ENCODE assay signal across 12 mouse cellular contexts in the genomic region with DNA sequence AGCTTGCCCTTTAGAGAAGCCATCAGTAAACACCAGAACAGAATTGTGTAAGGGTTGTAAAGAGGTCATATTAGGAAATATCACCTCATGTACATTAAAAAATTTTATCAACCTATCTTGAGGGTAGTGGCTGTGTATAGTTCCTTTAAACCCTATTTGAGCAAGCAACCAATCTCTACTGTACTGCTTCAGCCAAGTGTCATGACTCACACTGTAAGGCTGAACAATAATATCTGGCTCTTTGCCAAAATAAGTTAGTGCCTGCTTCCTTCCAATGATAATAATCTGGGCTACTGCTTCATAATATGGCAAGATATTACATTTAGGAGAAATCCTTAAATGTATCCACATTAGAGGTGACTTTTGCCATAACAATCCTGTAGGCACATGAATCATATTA. TPM values are rescaled to one million over a fixed set of nuclear protein-coding genes. Genes with fewer than 3 reads are reported as not detected.
"Had no signal": no experiment of that assay in that cellular context is flagged by ENCODE, and none has a peak within 500 bp of the region (broad histone marks: within the 10 kb centered on the region; RNA-seq: fewer than 3 reads in every experiment).

No protein-coding gene starts in this region.

RNA-seq across cellular contexts. Expression of a gene that starts 38.0 kb away (rescaled TPM):
- total RNA-seq: neutrophil, adult 5-6 weeks had no signal
- polyA plus RNA-seq: neural tube, embryonic 13.5 days; neural tube, embryonic 14.5 days; neural tube, embryonic 15.5 days; small intestine, adult 2 months; stomach, embryonic 14.5 days; stomach, embryonic 15.5 days; stomach, embryonic 16.5 days; stomach, postnatal 0 days; thymus, adult 2 months; thymus, postnatal 0 days; urinary bladder, adult 2 months had no signal
